In genomic region chr11:19012001-19012400, GRCm38 (mm10) we compare ENCODE assay signal across 9 mouse cellular contexts. TPM values are rescaled to one million over a fixed set of nuclear protein-coding genes. Genes with fewer than 3 reads are reported as not detected.
DNase-seq lines count a peak whose midpoint lies in the region; ATAC-seq lines count a peak whose summit lies in the region.
"Had no signal": no experiment of that assay in that cellular context is flagged by ENCODE, and none has a peak within 500 bp of the region (broad histone marks: within the 10 kb centered on the region; RNA-seq: fewer than 3 reads in every experiment).

No protein-coding gene starts in this region.

- peak overlapping the region; percentile 96 for H3K4me2 ChIP-seq in heart, embryonic 14.5 days (ENCODE audit: low read length)
- H3K4me2 ChIP-seq in midbrain, embryonic 12.5 days (replicated peaks): peak overlapping the region; percentile 91

- 26% methylated on average over 2 of the region's 2 CpGs for WGBS in heart, embryonic 14.5 days
- WGBS in midbrain, embryonic 12.5 days: 33% methylated on average over 2 of the region's 2 CpGs

- no peak for ATAC-seq in heart, embryonic 14.5 days (ENCODE audit: insufficient number of reproducible peaks, insufficient read depth, low FRiP score, low read depth)
- ATAC-seq in midbrain, embryonic 12.5 days (ENCODE audit: low FRiP score, low read depth): no peak
- no peak for ATAC-seq in inflammation-experienced regulatory T-cells, adult 6 months

- peaks cover 47% of the 10 kb centered on the region for H3K36me3 ChIP-seq in heart, embryonic 14.5 days (ENCODE audit: control insufficient read depth, insufficient read depth, low read length)
- no peaks in the 10 kb centered on the region for H3K36me3 ChIP-seq in midbrain, embryonic 12.5 days

- H3K4me1 ChIP-seq in heart, embryonic 14.5 days (ENCODE audit: control insufficient read depth in 2 of 2, insufficient read depth in 2 of 2, low read length in 2 of 2): peaks cover 30 to 52% of the 10 kb centered on the region in 2 experiments
- H3K4me1 ChIP-seq in midbrain, embryonic 12.5 days: peaks cover 77% of the 10 kb centered on the region

- peak overlapping the region; percentile 99 for H3K9ac ChIP-seq in heart, embryonic 14.5 days (ENCODE audit: low read length)
- H3K9ac ChIP-seq in midbrain, embryonic 12.5 days (replicated peaks): no peak overlapping the region

- H3K4me3 ChIP-seq in heart, embryonic 14.5 days (ENCODE audit: control insufficient read depth in 1 of 2, insufficient read depth in 1 of 2, low read depth in 1 of 2, low read length in 2 of 2): peak overlapping the region; percentile 4 to 63; a peak in 2 of 4 replicates
- no peak overlapping the region for H3K4me3 ChIP-seq in midbrain, embryonic 12.5 days

- H3K27ac ChIP-seq in heart, embryonic 14.5 days (replicated peaks in 1 of 2; ENCODE audit: control insufficient read depth in 1 of 2, insufficient read depth in 1 of 2, low read depth in 2 of 2, low read length in 2 of 2): peak overlapping the region; percentile 75 to 93
- H3K27ac ChIP-seq in midbrain, embryonic 12.5 days (replicated peaks): no peak overlapping the region

- DNase-seq in heart, adult 18-20 months: peak; percentile 22 to 50
- no peak for DNase-seq in heart, postnatal 14 days
- DNase-seq in NIH3T3 (ENCODE audit: low read depth): peak; percentile 57
- no peak for DNase-seq in right cerebral cortex, adult 2 months (ENCODE audit: low spot score in 2 of 2)
- DNase-seq in frontal cortex, postnatal 36 days (ENCODE audit: low spot score in 2 of 2): no peak
- DNase-seq: layer of hippocampus, adult 9-11 months had no signal

- H3K27me3 ChIP-seq in heart, embryonic 14.5 days (ENCODE audit: control insufficient read depth, insufficient read depth, low read length): no peaks in the 10 kb centered on the region
- H3K27me3 ChIP-seq in midbrain, embryonic 12.5 days: peaks cover 44% of the 10 kb centered on the region

- no peaks in the 10 kb centered on the region for H3K9me3 ChIP-seq in heart, embryonic 14.5 days (ENCODE audit: control insufficient read depth, low read length)
- H3K9me3 ChIP-seq in midbrain, embryonic 12.5 days: no peaks in the 10 kb centered on the region

- intact Hi-C loops in heart, postnatal 14 days (cut with DNase I): loop anchor here (5.0 kb wide), 2 partner anchors 55 to 1000 kb away; no protein-coding TSS in a partner anchor

RNA-seq across cellular contexts. Expression of gene Meis1, which starts 6.8 kb away (rescaled TPM):
- 10 to 100 TPM; 25.0 to 25.2 TPM for total RNA-seq in heart, adult 18-20 months (2021)
- total RNA-seq in heart, postnatal 14 days (2021): 10 to 100 TPM; 30.1 to 33.9 TPM
- polyA plus RNA-seq in heart, embryonic 14.5 days (2014; fragmentation: Nextera tagmentation; extraction: Ambion mirVana): 50.1 and 55.4 TPM in 2 replicates
- polyA plus RNA-seq in midbrain, embryonic 12.5 days (2016; fragmentation: Nextera tagmentation; extraction: Ambion mirVana): 40.5 and 44.8 TPM in 2 replicates
- polyA plus RNA-seq in inflammation-experienced regulatory T-cells, adult 6 months (2017; shearing (Covaris generic)): under 1 TPM in 2 of 3 experiments, not detected in 1; 0.10 to 0.13 TPM

Comparison
In these comparisons a context has a peak if more than half of its experiments do, and no peak if none do; other contexts are left out.
1. DNase-seq: peak in heart, adult 18-20 months (2 of 2) and NIH3T3 (single experiment); none in heart, postnatal 14 days (0 of 2), right cerebral cortex, adult 2 months (0 of 2) and frontal cortex, postnatal 36 days (0 of 2).
2. RNA of gene Meis1, which starts 6.8 kb away (polyA plus RNA-seq): 50.1 to 55.4 TPM in heart, embryonic 14.5 days and 40.5 to 44.8 TPM in midbrain, embryonic 12.5 days; 0.10 to 0.13 TPM in inflammation-experienced regulatory T-cells, adult 6 months; every median in the first group is over 10 times any median in the second.